Mouse (Mus musculus): Measurements from ENCODE around the gene Dnm3.

- TF ChIP-seq CTCF (IDR thresholded peaks at IDR 0.05; ENCODE audit: control insufficient read depth, insufficient read depth, insufficient read length) (no peak), CEBPB (IDR thresholded peaks at IDR 0.05; ENCODE audit: low read depth) (no peak), MAX (IDR thresholded peaks at IDR 0.05) (no peak), USF1 (IDR thresholded peaks at IDR 0.05; ENCODE audit: low read depth) (no peak), MYOG (IDR thresholded peaks at IDR 0.05; ENCODE audit: control insufficient read depth, extremely low read depth, insufficient read length) (no peak), FOSL1 (IDR thresholded peaks at IDR 0.05; ENCODE audit: insufficient read depth, low read length, poor library complexity, severe bottlenecking) (no peak)
Observed at GRCm38 (mm10) chr1:162093806-162094522, 383.9 kb downstream of the Dnm3 start.

All from C2C12 (cell line).